Mouse (Mus musculus) spleen, adult 2 months (tissue): Measurements from ENCODE around the gene Mtap. TPM values are rescaled to one million over a fixed set of nuclear protein-coding genes. Genes with fewer than 3 reads are reported as not detected.

ENCODE experiments used
- DNase-seq, 2 experiments: peaks; one replicate each; pipeline versions ENCODE4 v3.0.0 to v3.0.0-alpha.2; 2012 to 2021; ENCODE audit warnings: low spot score in 2 of 2, low read depth in 1 of 2
- H3K27ac ChIP-seq: fragments of 200-500 bp; 2 replicates; pipeline ENCODE4 v1.5.1; 2012; ENCODE audit warnings: low read length, inconsistent platforms; ENCODE audit not compliant: insufficient read depth
- H3K27me3 ChIP-seq: fragments of 200-500 bp; 2 replicates; pipeline ENCODE4 v1.6.1; 2012; ENCODE audit warnings: mild to moderate bottlenecking, moderate library complexity, low read length, inconsistent platforms; ENCODE audit not compliant: control insufficient read depth, insufficient read depth
- H3K36me3 ChIP-seq: fragments of 200-500 bp; 2 replicates; pipeline ENCODE4 v1.6.1; 2012; ENCODE audit warnings: mild to moderate bottlenecking, low read length, inconsistent platforms; ENCODE audit not compliant: control insufficient read depth, insufficient read depth
- H3K4me1 ChIP-seq: fragments of 200-500 bp; 2 replicates; pipeline ENCODE4 v1.6.1; 2011; ENCODE audit warnings: inconsistent platforms; ENCODE audit not compliant: control insufficient read depth, insufficient read depth, insufficient read length
- H3K4me3 ChIP-seq: fragments of 200-500 bp; 2 replicates; pipeline ENCODE4 v1.5.1; 2011; ENCODE audit warnings: mild to moderate bottlenecking, inconsistent platforms; ENCODE audit not compliant: insufficient read depth, insufficient read length; ENCODE audit errors: extremely low read depth
- CTCF ChIP-seq: fragments of 200-500 bp; IDR thresholded peaks from 2 replicates; pipeline ENCODE4 v1.5.1; 2011; ENCODE audit warnings: mild to moderate bottlenecking, inconsistent platforms; ENCODE audit not compliant: insufficient read depth, insufficient read length, insufficient replicate concordance; ENCODE audit errors: extremely low read depth
- POLR2A ChIP-seq: fragments of 200-500 bp; IDR thresholded peaks from 2 replicates; pipeline ENCODE4 v1.6.1; 2011; ENCODE audit warnings: low read depth, low read length, inconsistent platforms
- WGBS: fragments of 180-500 bp; shearing (Covaris S2); methylation state at CpG from one replicate; pipeline ENCODE4 v1.1.7; 2018; 5-methylcytosine and 5-hydroxymethylcytosine counted together
- polyA plus RNA-seq: library from polyadenylated mRNA; depleted of rRNA; stranded (reverse); fragments of >200 nt; gene quantifications from 2 replicates; pipeline ENCODE4 v1.2.3, GENCODE M21; 2012; rRNA removed

Mtap gene
- polyA plus RNA-seq, 1 experiment: 3.7 TPM

GRCm38 (mm10) chr4:89197128-89197527 lies 60.2 kb downstream of the Mtap start:
- Histone ChIP-seq H3K27me3 (no peaks in the 10 kb centered on the region), H3K4me1 (peaks cover 2% of the 10 kb centered on the region; the same call in 1 of the 2 replicates), H3K27ac (no peak overlapping the region), H3K36me3 (no peaks in the 10 kb centered on the region), H3K4me3 (no peak overlapping the region; the same call in 1 of the 2 replicates)
- TF ChIP-seq CTCF: no peak
- no peak for TF ChIP-seq POLR2A
- DNase-seq: no peak

GRCm38 (mm10) chr4:89200806-89201205 lies 63.9 kb downstream of the Mtap start:
- Histone ChIP-seq H3K4me1 (no peaks in the 10 kb centered on the region), H3K27me3 (no peaks in the 10 kb centered on the region), H3K27ac (no peak overlapping the region), H3K4me3 (no peak overlapping the region), H3K36me3 (no peaks in the 10 kb centered on the region)
- TF ChIP-seq CTCF: no peak
- no peak for TF ChIP-seq POLR2A
- 85% methylated on average over 1 of the region's 1 CpGs for WGBS
- DNase-seq: no peak

- H3K27ac ChIP-seq: no peak overlapping the region
Observed at GRCm38 (mm10) chr4:89209310-89209709, 72.4 kb downstream of the Mtap start.

DNA sequence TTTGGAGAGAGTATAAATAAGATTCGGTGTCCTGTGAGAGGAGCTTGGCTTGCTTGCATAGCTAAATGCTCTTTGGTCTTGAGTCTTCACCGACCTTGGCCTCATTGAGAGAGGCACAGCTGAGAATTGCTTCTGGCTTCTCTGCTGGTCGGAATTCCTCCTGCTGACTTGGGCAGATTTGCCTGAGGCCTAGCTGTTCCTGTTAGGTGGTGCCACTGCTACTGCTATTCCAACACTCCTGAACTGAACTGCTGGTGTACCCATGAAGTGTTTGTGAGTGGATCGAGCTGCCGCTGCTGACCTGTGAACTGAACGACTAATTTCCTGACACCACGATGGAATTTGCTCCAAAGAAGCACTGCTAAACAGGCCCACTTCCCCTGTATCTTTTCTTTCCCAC lies 73.4 kb downstream of the Mtap start:
- TF ChIP-seq POLR2A (no peak), CTCF (no peak)
- WGBS: 81% methylated on average over 7 of the region's 7 CpGs

More at GRCm38 (mm10) chr4:89209310-89209709, 72.4 kb downstream of the Mtap start:
- TF ChIP-seq POLR2A (no peak), CTCF (no peak)
- Histone ChIP-seq H3K4me1 (no peaks in the 10 kb centered on the region), H3K4me3 (no peak overlapping the region), H3K36me3 (no peaks in the 10 kb centered on the region), H3K27me3 (no peaks in the 10 kb centered on the region)
- no peak for DNase-seq

GRCm38 (mm10) chr4:89212178-89212577 lies 75.3 kb downstream of the Mtap start:
- Histone ChIP-seq H3K27me3 (no peaks in the 10 kb centered on the region), H3K36me3 (no peaks in the 10 kb centered on the region), H3K4me3 (no peak overlapping the region), H3K4me1 (no peaks in the 10 kb centered on the region), H3K27ac (no peak overlapping the region)
- TF ChIP-seq POLR2A: no peak
- TF ChIP-seq CTCF: no peak
- DNase-seq: no peak
- WGBS: 7% methylated on average over 3 of the region's 3 CpGs

More for the DNA sequence above, 73.4 kb downstream of the Mtap start:
- Histone ChIP-seq H3K4me3 (no peak overlapping the region), H3K27me3 (no peaks in the 10 kb centered on the region), H3K27ac (no peak overlapping the region), H3K4me1 (no peaks in the 10 kb centered on the region), H3K36me3 (no peaks in the 10 kb centered on the region)
- no peak for DNase-seq

Other genes with a start within 250 kb of the Mtap start
- gene Cdkn2a, start 157.5 kb downstream of the Mtap start, polyA plus RNA-seq: 2.5 and 3.6 TPM in 2 replicates
- 1.9 and 2.4 TPM in 2 replicates for gene Cdkn2b, start 173.9 kb downstream of the Mtap start, polyA plus RNA-seq